Mouse (Mus musculus): ENCODE results near the gene Tm9sf1.

Gene Tm9sf1

DNA sequence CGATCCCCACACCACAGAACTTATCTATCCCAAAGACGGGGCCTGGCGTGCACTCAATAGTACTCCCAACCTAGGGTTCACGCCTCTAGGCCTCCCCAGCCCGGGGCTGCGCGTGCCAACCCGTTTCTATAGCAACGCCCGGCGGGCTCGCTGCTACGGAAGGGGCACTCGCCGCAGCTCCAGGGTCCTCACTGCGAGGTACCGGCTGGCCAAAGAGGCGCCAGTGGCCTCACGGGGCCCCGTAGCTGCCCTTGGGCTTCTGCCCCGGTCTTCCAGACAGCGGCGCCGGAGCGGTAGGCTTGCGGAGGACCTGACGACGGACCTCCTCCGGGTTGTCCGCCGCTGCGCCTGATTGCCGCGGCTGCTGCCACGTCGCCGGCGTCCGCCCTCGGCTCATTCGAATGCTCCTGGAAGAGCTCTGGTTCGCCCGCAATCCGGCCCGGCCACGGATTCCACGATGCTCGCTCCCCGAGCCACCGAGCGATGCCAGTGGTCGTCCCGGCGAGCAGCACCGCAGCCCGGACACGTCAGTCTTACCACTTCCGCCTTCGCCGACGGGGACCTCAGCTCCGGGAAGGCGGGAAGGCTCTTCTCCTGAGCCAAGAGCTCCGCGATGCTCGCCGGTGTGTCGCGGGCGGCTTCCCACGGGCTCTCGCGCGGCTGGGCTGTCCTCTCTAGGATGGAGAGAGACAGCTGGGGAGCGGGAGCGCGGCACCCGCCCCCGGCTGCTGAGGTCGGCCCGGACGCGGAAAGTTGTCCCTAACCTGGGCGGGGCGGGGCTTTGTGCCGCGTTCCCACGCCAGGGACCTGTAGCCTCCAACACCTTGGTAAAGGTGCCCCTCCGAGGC, at the start of gene Tm9sf1:
Gene Tm9sf1, minus strand, starts transcription at position 747 of the 848 bp plus-strand sequence.
- peak; percentile 67 for DNase-seq (ENCODE audit: low read depth, low spot score)

DNA sequence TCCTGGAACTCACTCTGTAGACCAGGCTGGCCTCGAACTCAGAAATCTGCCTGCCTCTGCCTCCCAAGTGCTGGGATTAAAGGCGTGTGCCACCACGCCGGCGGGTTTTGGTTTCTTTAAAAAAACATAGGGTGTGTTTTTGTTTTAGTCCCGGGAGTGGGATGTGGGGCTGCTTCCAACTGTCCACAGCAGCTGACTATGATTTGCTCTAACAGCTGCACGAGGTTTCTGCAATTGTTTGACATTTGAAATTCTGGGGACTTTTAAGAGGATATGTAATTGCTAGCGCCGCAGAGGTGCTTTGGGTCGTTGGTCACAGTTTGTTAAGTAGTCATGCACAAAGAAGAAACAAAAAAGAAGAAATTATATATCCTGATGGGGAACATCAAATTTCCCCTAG, 45.8 kb upstream of the Tm9sf1 start:
- DNase-seq (ENCODE audit: low read depth, low spot score): no peak

DNA sequence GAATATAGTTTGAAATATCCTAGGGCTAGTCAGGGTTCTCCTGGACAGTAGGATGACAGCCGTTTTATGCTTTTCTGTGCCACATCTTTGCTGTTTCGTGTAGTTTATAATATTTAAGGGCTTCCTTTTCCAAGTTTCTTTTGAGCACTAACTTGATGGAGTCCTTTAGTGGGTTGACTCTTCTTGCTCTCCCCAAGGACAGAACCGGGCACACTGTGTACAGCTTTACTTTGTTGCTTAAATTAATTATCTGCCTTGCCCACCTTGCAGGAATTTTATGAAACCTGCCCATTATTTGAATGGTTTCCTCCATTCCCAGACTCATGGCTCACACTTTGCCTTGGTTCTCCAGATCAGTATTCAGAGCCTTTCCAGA, 38.5 kb upstream of the Tm9sf1 start:
- DNase-seq (ENCODE audit: low read depth, low spot score): no peak

DNA sequence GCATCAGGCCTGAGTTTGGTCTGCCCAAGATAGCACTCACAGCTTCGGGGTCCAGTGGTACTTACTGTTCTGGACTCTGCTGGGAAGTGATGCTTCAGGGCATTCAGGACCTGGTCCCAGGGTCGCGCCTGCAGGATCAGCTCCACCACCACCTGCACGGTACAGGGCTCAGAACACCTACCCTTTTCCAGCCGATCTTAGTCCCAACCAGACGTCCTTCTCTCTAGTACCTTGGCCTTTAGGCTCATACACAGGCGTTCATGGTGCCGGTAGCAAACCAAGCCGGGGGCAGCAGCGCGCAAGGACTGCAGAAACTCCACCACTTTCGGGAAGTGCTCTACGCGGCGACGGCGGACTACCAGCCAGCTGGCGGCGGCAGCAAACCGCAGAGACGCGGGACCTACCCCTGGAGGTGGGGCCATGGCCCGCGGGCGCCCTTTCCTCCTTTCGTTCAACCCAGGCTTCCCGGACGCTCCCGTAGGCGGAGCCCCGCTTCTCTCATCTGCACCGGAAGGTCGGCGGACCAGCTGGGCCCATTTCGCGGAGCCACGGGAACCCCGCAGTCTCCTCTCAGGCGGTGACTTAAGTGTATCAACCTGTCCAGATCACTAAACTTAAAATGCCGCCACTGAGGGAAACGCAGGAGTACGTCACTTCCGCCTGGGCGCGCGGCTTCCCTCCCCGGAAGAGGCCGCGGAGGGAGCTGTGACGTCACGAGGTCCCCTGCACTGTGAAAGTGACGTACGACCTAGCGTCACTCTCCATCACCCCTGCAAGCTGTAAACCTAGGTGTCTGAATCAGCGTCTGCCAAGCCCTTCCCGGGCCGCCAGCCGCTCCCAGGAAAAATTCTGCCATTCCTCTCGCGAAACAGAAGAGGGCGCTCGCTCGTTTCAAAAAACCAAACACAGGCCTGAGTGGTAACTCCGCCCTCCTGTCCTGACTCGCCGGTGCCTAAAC, 37.8 kb upstream of the Tm9sf1 start, which contains the start of gene Tinf2:
Gene Tinf2, minus strand, starts transcription at position 661 of the 958 bp plus-strand sequence.
- peak; percentile 92 for DNase-seq (ENCODE audit: low read depth, low spot score)

DNA sequence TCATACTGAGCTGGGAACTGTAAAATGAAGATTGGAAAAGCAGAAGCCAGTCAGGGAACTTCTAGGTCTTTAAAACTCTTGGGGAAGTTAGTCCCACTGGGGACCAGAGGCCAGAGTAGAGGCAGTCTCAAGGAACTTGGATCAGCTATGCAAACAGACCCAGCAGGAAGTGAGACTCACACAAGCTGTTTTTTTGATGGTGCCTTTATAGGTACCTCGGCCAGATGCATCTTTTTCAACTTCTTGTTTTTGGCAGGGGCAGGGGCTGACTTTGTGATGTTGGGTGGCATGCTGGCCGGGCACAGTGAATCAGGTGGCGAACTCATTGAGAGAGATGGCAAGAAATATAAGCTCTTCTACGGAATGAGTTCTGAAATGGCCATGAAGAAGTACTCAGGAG, 34.0 kb upstream of the Tm9sf1 start:
- DNase-seq (ENCODE audit: low read depth, low spot score): no peak

DNA sequence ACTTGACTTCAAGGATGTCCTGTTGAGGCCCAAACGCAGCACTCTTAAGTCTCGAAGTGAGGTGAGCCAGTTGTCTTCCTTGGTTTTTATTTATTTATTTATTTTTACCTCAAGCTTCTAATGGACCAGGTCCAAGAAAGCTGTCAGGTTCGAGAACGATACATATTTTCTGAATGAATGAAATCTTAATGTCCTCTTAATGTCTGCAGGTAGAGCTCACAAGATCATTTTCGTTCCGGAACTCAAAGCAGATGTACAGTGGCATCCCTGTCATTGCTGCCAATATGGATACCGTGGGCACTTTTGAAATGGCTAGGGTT, 29.1 kb upstream of the Tm9sf1 start:
- DNase-seq (ENCODE audit: low read depth, low spot score): no peak

DNA sequence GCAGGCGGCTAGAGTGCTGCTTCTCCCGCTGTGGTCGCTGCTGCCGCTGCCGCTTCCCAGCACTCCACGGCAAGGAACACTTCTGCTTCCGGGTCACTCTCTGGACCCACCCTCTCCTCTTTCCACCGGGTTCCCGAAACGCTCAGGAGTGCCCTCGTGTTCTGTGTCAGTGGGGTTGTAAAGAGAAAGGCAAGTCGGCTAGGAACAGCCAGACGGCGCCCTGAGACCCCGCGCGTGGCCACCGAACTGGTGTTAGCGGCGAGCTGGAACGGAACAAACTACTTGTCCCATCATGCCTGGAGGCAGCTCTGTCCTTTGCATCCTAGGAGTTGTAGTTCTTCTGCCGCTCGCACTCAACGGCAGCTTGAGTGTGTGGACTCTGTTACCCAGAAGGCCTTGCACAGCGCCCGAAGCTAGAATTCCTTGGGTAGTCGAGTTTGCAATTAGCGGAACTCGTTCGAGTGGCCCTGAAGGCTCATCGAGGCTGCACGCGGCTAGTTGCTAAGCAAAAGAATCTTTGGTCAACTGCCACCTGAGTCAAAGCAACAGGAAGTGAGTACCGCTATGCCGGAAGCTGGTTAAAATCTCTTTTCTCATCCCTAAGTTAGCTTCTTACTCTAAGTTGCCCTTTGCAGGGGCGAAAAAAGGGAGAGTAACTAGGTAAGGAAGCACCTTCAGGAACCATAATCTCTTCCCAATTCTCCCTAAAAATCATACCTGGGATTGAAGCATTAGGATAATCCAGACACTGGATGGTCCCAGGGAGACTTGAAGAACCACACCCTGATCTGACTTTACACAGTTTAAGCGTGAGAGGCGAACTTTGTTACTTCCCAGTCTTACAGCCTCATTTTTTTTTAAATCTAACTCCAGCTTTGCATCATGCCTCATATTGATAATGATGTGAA, 28.5 kb upstream of the Tm9sf1 start, which contains the start of the genes Gmpr2 and Nedd8:
Gene Gmpr2, plus strand, starts transcription at position 109 of the 908 bp plus-strand sequence.
Gene Nedd8, minus strand, starts transcription at position 292 of the 908 bp plus-strand sequence.
- DNase-seq (ENCODE audit: low read depth, low spot score): peak; percentile 97

DNA sequence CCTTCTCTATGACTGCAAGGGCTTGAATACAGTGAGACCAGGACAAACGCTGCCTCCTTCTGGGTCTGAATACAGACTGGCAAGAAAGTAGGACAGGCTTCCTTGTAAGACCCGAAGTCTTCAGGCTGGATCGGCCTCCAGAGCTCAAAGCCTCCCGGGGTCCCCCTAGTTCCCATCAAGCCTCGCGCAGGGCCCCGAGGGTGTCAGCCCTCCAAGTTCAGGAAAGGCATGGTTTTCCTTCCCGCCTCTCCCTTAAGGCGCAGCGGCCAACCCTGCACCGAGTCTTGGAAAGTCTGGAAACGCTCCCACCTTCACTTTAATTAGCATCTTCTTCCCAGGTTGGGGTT, 27.9 kb upstream of the Tm9sf1 start:
- no peak for DNase-seq (ENCODE audit: low read depth, low spot score)

DNA sequence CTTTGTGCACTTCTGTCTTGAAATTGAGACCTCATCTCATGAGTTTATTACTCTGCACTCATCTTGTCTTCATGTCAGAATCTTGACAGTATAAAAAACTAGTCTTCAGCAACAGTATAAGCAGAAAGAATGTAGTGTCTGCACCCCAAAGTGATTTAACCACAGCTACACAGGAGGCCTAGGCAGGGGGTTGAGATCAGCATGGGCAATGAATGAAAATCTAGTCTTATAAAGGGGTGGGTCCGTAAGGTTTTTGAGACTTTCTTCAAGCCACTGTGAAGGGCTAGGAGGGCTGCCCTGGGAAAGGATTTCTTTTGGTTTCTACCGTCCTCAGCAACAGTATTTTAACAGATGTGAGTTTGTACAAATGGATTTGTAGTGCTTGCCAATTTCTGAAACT, 17.0 kb upstream of the Tm9sf1 start:
- no peak for DNase-seq (ENCODE audit: low read depth, low spot score)

DNA sequence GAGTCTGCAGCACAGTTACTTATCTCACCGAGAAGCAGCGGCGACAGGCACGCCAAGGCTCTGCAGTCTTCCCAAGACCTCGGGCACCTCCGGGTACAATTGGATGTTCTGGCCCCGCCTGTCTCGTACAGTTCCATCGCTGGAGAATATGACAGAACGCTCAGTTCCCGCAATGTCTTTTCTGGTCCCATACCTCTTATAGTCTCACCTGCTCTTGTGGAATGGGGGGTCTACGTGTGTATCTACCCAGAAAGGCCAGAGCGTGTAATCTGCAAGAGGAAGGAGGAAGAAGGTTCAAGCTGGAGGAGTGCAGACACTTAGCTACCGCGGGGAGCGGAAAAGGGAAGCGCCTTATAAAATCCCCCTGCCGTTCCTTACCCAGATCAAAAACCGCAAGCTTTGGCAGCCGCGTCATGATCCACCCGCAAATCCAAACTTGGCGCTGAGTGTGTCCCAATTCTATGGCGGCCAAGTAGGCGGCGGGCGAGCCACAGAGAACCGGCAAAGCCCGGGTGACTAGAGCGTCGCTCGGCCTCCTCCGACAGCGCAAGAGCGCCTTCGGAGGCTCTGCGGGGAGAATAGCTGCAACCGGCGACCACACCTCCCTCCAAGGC, 16.5 kb upstream of the Tm9sf1 start, which contains the start of gene Mdp1:
Gene Mdp1, minus strand, starts transcription at position 549 of the 614 bp plus-strand sequence.
- DNase-seq (ENCODE audit: low read depth, low spot score): peak; percentile 72

DNA sequence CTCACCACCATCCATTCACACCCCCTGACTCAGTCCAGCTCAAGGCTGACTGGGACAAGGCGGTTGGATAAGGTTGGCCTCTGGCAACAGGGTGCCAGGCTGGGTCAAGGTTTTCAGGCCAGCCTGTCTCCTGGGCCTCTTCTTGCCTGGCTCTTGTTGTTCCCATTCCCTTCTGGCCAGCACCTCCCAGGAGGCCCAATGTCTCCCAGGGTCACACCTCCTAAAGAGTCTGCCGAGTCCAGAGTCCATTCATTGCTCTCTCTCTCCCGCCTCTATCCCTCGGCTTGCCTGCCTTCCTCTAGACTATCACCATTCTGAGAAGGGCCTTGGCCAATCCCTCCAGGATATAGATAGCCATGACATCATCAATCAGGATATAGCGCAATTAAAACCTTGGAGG, 14.4 kb upstream of the Tm9sf1 start:
- DNase-seq (ENCODE audit: low read depth, low spot score): no peak

DNA sequence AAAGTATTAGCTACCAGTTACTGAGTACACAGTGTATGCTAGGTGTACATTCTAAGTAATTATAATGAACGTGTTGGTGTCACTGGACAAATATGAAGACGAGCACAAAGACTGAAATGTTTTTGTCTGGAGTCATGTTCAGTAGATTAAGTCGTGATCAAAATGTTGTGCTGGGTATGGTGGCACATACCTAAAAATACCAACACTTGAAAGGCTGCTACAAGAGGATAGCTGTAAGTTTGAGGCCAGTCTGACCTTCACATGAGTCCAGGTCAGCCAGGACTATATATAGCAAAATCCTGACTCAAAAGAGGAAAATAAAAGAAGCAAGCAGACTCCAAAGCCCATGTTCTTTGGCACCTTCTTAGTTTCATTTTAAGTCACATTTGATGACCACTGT, 13.3 kb upstream of the Tm9sf1 start:
- no peak for DNase-seq (ENCODE audit: low read depth, low spot score)

DNA sequence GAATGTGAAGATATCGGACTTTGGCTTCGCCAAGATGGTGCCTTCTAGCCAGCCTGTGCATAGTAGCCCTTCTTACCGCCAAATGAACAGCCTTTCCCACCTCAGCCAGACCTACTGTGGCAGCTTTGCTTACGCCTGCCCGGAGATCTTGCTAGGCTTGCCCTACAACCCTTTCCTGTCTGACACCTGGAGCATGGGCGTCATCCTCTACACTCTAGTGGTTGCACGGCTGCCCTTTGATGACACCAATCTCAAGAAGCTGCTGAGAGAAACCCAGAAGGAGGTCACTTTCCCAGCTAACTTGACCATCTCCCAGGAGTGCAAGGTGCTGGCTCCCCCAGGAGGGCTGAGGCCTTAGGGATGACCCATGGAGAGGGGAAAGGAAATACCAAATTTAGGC, 7.9 kb upstream of the Tm9sf1 start:
- no peak for DNase-seq (ENCODE audit: low read depth, low spot score)

DNA sequence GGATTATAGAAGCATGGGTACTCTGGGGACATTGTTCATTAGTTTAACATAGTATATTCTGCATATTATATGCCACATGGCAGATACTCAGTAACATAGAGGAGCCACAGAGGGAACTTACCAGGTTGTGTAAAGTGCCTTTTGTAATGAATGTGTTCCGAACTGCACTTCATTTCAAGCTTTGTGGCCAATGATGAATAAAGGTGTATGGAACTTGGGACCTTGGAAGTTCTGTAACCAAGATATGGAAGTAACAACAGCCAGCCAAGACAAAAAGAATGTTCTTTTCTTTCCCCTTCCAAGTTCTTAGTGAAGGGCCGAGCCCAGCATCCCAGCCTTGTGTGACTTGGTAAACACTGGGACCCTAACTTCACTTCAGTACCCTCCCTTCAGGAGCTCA, 6.3 kb upstream of the Tm9sf1 start, which contains the start of gene Tssk4:
Gene Tssk4, plus strand, starts transcription at position 301 of the 400 bp plus-strand sequence.
- no peak for DNase-seq (ENCODE audit: low read depth, low spot score)

DNA sequence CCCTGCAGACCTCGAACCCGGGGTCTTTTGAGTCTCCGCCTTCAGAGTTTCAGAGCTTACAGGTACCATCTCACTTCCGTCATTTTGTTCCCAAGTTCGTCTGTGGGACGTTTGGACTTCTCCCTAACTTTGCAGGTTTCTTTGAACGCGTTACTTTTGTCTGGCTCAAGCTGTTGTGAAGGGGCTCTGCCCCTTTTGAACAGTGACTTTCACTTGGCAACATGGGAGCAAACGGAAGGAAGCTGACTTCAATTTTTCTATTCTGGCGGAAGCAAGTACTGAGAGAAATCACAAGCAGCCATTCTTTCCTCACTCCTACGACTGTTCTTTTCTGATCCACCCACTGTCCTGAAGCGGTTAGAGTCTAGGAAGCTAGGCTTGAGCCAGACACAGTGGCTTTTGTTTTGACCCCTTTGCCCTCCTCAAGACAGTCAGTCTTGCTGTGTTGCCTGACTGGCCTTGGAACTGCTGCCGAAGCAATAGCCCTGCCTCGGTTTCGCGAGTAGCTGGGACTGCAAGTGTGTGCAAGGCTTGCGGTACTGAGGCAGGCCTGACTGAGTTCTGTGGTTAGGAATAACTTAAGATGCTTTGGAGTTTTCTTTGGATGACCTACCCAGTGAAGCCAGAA, 769 bp upstream of the Tm9sf1 start:
- DNase-seq (ENCODE audit: low read depth, low spot score): peak; percentile 8

DNA sequence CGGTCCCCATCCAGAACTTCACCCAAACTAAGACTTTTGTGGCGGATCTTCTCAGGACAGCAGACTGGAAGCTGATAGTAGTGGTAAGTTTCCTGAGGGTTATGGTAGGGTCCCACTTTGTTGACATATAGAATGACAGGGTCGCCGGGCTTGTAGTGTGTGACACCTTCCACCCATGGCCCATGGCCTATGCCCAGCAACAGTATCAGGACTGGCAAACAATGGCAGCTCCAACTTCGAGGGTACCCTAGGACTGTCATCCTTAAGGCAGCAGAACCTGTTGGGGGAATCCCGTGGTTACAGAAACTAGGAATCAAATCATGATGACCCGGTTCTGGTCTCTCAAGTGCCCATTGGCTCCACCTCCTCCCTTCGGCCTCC, 937 bp downstream of the Tm9sf1 start:
- DNase-seq (ENCODE audit: low read depth, low spot score): no peak

DNA sequence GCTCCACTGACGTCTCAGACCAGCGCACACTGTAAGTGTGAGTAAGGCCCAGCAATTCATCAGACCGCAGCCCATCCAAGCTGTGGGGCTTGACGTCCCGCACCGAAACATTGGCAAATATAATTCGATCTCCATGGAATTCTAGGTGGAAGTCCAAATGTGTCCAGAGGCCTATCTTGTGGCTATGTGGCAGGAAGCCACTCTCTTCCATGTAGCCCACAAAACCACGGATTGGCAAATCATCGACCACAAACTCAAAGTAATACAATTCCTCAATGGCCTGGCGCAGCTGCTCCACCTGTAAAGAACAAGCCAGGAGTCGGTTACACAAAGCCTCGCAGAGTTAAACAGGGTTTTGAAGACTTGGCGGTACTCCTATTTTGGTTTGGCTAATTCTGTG, 2.3 kb downstream of the Tm9sf1 start:
- peak; percentile 6 for DNase-seq (ENCODE audit: low read depth, low spot score)

DNA sequence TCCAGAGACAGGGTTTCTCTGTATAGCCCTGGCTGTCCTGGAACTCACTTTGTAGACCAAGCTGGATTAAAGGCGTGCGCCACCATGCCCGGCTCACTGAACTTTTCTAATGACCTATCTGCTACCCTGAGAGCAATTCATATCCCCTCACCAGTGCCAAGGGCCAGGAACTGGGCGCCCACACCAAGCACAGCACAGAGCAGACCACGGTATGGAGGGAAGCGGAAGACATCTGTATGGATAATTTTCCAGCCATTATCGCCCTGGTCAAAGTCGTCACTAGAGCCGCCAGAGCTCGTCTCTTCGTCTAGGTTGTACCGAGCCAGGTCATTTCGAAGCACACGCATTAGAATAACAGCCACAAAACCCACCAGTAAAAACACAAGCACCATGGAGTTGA, 2.8 kb downstream of the Tm9sf1 start:
- no peak for DNase-seq (ENCODE audit: low read depth, low spot score)

DNA sequence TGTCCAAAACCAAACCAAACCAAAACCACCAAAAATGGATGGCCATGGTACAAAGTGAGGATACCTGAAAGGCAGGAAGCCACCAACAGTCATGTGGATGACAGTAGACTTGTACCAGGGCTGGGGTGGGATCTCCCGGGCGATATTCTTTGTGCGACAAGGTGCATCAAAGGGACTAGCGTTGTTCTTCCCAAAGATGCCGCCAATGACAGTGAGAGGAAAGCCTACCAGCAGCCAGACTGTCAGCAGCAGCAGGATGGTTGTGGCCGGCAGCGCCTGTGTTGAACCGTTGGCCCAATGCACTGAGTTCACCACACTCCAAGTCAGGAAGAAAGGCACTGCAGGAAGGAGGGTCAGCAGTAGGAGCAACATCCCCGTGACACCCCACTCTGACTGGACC, 5.8 kb downstream of the Tm9sf1 start, which contains the start of gene Gm49378:
Gene Gm49378, minus strand, starts transcription at position 101 of the 400 bp plus-strand sequence.
- no peak for DNase-seq (ENCODE audit: low read depth, low spot score)

DNA sequence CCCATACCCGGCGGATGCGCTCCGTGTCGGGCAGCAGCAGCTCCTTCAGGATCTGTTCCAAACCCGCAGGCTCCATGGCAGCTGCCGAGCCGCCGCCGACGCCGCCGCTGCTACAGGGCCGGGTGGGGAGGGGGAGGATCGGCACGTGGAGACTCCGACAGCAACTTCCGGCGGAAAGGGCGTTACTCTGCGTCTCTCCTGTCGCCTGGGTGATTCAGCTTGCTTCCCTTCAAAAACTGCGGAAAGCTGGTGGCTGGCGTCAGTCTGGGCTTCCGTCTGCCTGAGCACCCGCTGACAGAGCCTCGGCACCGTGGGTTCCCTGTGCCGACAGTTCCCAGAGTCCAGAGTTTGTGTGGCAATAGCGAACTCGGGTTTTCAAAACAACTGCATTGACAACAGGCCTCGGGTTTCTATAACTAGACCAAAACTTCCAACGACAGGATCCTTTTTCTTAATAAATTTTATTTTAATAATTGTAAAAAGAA, 8.0 kb downstream of the Tm9sf1 start, which contains the start of gene Ipo4:
Gene Ipo4, minus strand, starts transcription at position 435 of the 485 bp plus-strand sequence.
- peak; percentile 93 for DNase-seq (ENCODE audit: low read depth, low spot score)

All from 3T3-L1 (cell line).